In the genomic region with DNA sequence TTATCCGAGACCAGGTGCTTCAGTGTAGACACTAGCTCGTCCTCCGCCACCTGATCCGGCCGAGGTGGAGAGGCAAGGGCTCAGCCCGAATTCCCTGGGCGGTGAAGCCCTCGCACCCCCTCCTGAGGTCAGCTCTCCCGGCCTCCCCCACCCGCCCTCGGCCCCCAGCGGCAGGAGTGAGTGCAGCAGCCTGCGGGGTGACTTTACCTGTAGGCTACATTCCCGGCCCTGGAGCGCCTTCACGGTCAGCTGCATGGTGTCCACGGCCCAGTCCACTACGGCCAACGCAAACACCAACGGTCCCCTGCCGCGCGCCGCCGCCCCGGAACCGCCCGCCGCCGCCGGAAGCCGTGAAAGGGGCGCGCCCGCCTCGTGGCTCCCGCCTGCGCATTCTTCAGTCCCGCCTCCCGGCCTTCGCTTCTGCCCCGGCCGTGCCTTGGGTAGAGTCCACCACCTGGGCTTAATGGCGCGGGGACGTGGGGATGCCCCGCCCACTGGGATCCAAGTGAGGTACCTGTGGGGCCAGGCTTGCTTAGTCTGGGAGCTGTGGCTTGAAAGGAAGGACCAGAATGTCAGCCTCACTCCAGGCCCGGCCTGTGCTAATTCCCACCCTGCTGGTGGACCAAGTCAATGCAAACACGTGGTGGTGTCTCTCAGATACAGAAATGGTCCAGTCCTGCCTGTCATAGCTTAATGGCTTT, we compare ENCODE assay signal across 8 mouse cellular contexts. TPM values are rescaled to one million over a fixed set of nuclear protein-coding genes. Genes with fewer than 3 reads are reported as not detected.
DNase-seq lines count a peak whose midpoint lies in the region; ATAC-seq lines count a peak whose summit lies in the region.

No protein-coding gene starts in this region.

- no peaks in the 10 kb centered on the region for H3K36me3 ChIP-seq in hindbrain, embryonic 13.5 days
- no peaks in the 10 kb centered on the region for H3K36me3 ChIP-seq in macrophage (ENCODE audit: inconsistent target)

- peaks cover 15% of the 10 kb centered on the region; the same call in 1 of the 2 replicates for H3K79me2 ChIP-seq in macrophage (ENCODE audit: inconsistent target)

- WGBS in hindbrain, embryonic 13.5 days: 15% methylated on average over 25 of the region's 49 CpGs
- WGBS in macrophage (ENCODE audit: missing documents): 30% methylated on average over 37 of the region's 49 CpGs

- ATAC-seq in hindbrain, embryonic 13.5 days (ENCODE audit: low FRiP score): peak; percentile 78

- peak overlapping the region; percentile 80 for H3K27ac ChIP-seq in hindbrain, embryonic 13.5 days
- peak overlapping the region; percentile 48 for H3K27ac ChIP-seq in macrophage

- peak; percentile 73 for DNase-seq in Muller cell, postnatal 12 days (ENCODE audit: inconsistent ontology term)
- peak; percentile 81 to 85 for DNase-seq in cerebellum, postnatal 10 days
- DNase-seq in frontal cortex, postnatal 25 days (ENCODE audit: low spot score in 2 of 2): peak; percentile 25 to 38
- peak; percentile 49 to 64 for DNase-seq in left cerebral cortex, adult 18-20 months (ENCODE audit: low spot score in 2 of 2)
- peak; percentile 66 for DNase-seq in right cerebral cortex, adult 18-20 months
- DNase-seq in urinary bladder, postnatal 10 days (ENCODE audit: low spot score): peak; percentile 19

- peak overlapping the region; percentile 82 for H3K9ac ChIP-seq in hindbrain, embryonic 13.5 days

- H3K4me2 ChIP-seq in hindbrain, embryonic 13.5 days: peak overlapping the region; percentile 65

- H3K9me3 ChIP-seq in hindbrain, embryonic 13.5 days: no peaks in the 10 kb centered on the region

- H3K4me3 ChIP-seq in hindbrain, embryonic 13.5 days: peak overlapping the region; percentile 59
- peak overlapping the region; percentile 63 for H3K4me3 ChIP-seq in macrophage (ENCODE audit: inconsistent target)

- no peaks in the 10 kb centered on the region for H3K27me3 ChIP-seq in hindbrain, embryonic 13.5 days

- H3K4me1 ChIP-seq in hindbrain, embryonic 13.5 days (replicated peaks): peaks cover 21% of the 10 kb centered on the region

RNA-seq across cellular contexts. Expression of a gene that starts 4.7 kb away (rescaled TPM):
- polyA plus RNA-seq in hindbrain, embryonic 13.5 days (2015; fragmentation: Nextera tagmentation; extraction: Ambion mirVana): 61.6 and 64.0 TPM in 2 replicates
- total RNA-seq in left cerebral cortex, adult 18-20 months (2021): 10 to 100 TPM; 68.3 to 71.6 TPM
- 10 to 100 TPM in 20 of 26 experiments, 1 to 10 TPM in 6; 2.6 to 34.5 (median 16.5) TPM for total RNA-seq in macrophage (2018; cell fraction: chromatin; rRNA removed)
- 10 to 100 TPM in 22 of 26 experiments, 1 to 10 TPM in 4; 9.1 to 21.2 (median 12.5) TPM for total RNA-seq in macrophage (2018; cell fraction: cytosol; rRNA removed)
- 10 to 100 TPM in 19 of 26 experiments, 1 to 10 TPM in 7; 4.3 to 33.9 (median 18.6) TPM for total RNA-seq in macrophage (2018; cell fraction: nucleus; rRNA removed)
- 17.1 to 29.5 TPM (median 25.0 TPM) in 3 replicates for polyA plus RNA-seq in macrophage (2018)

RNA-seq across cellular contexts. Expression of a gene that starts 4.8 kb away (rescaled TPM):
- 8.2 and 8.5 TPM in 2 replicates for polyA plus RNA-seq in hindbrain, embryonic 13.5 days (2015; fragmentation: Nextera tagmentation; extraction: Ambion mirVana)
- 1 to 10 TPM; 2.7 to 3.4 TPM for total RNA-seq in left cerebral cortex, adult 18-20 months (2021)
- total RNA-seq in macrophage (2018; cell fraction: chromatin; rRNA removed): 1 to 10 TPM in 22 of 26 experiments, under 1 TPM in 4; 0.41 to 5.8 (median 2.0) TPM
- total RNA-seq in macrophage (2018; cell fraction: cytosol; rRNA removed): 10 to 100 TPM; 14.8 to 28.8 (median 18.8) TPM
- 10 to 100 TPM in 14 of 26 experiments, 1 to 10 TPM in 12; 2.7 to 19.3 (median 10.7) TPM for total RNA-seq in macrophage (2018; cell fraction: nucleus; rRNA removed)
- polyA plus RNA-seq in macrophage (2018): 25.6 to 29.5 TPM (median 27.5 TPM) in 3 replicates

RNA-seq across cellular contexts. Expression of a gene that starts 14.9 kb away (rescaled TPM):
- polyA plus RNA-seq in hindbrain, embryonic 13.5 days (2015; fragmentation: Nextera tagmentation; extraction: Ambion mirVana): 79.4 and 79.8 TPM in 2 replicates
- 10 to 100 TPM; 20.5 to 23.9 TPM for total RNA-seq in left cerebral cortex, adult 18-20 months (2021)
- 10 to 100 TPM in 1 of 26 experiments, 1 to 10 TPM in 17, under 1 TPM in 3, not detected in 5; 0.45 to 13.5 (median 2.7) TPM for total RNA-seq in macrophage (2018; cell fraction: chromatin; rRNA removed)
- 10 to 100 TPM; 28.0 to 44.9 (median 37.5) TPM for total RNA-seq in macrophage (2018; cell fraction: cytosol; rRNA removed)
- 10 to 100 TPM in 10 of 26 experiments, 1 to 10 TPM in 16; 1.3 to 19.4 (median 7.1) TPM for total RNA-seq in macrophage (2018; cell fraction: nucleus; rRNA removed)
- 25.6 to 62.6 TPM (median 35.9 TPM) in 3 replicates for polyA plus RNA-seq in macrophage (2018)

RNA-seq across cellular contexts. Expression of a gene that starts 24.7 kb away (rescaled TPM):
- 36.3 and 36.5 TPM in 2 replicates for polyA plus RNA-seq in hindbrain, embryonic 13.5 days (2015; fragmentation: Nextera tagmentation; extraction: Ambion mirVana)
- total RNA-seq in left cerebral cortex, adult 18-20 months (2021): 10 to 100 TPM; 18.2 to 19.7 TPM
- total RNA-seq in macrophage (2018; cell fraction: chromatin; rRNA removed): 10 to 100 TPM in 18 of 26 experiments, 1 to 10 TPM in 8; 2.7 to 69.2 (median 17.0) TPM
- 10 to 100 TPM; 20.4 to 33.5 (median 26.1) TPM for total RNA-seq in macrophage (2018; cell fraction: cytosol; rRNA removed)
- total RNA-seq in macrophage (2018; cell fraction: nucleus; rRNA removed): 10 to 100 TPM in 25 of 26 experiments, 1 to 10 TPM in 1; 7.9 to 40.5 (median 24.2) TPM
- 24.1 to 37.8 TPM (median 27.4 TPM) in 3 replicates for polyA plus RNA-seq in macrophage (2018)

RNA-seq across cellular contexts. Expression of a gene that starts 24.7 kb away (rescaled TPM):
- 15.4 and 18.8 TPM in 2 replicates for polyA plus RNA-seq in hindbrain, embryonic 13.5 days (2015; fragmentation: Nextera tagmentation; extraction: Ambion mirVana)
- 10 to 100 TPM; 41.3 to 45.7 TPM for total RNA-seq in left cerebral cortex, adult 18-20 months (2021)
- total RNA-seq in macrophage (2018; cell fraction: chromatin; rRNA removed): 100 to 1,000 TPM in 2 of 26 experiments, 10 to 100 TPM in 24; 31.2 to 112 (median 66.7) TPM
- total RNA-seq in macrophage (2018; cell fraction: cytosol; rRNA removed): 10 to 100 TPM; 20.0 to 36.1 (median 29.3) TPM
- total RNA-seq in macrophage (2018; cell fraction: nucleus; rRNA removed): 10 to 100 TPM; 20.7 to 57.8 (median 37.0) TPM
- 21.1 to 27.6 TPM (median 22.4 TPM) in 3 replicates for polyA plus RNA-seq in macrophage (2018)

Comparison
In these comparisons a context has a peak if more than half of its experiments do, and no peak if none do; other contexts are left out.
1. Peak in every context shown above with its lines: DNase-seq, ATAC-seq, H3K4me3 ChIP-seq and H3K27ac ChIP-seq.
2. DNase-seq: peak in every context shown above with its lines; median percentile 83 in cerebellum, postnatal 10 days; 73 in Muller cell, postnatal 12 days; 66 in right cerebral cortex, adult 18-20 months; 56 in left cerebral cortex, adult 18-20 months; 32 in frontal cortex, postnatal 25 days; 19 in urinary bladder, postnatal 10 days.